Mouse (Mus musculus): ENCODE measurements around the gene Rtkn. TPM values are rescaled to one million over a fixed set of nuclear protein-coding genes. Genes with fewer than 3 reads are reported as not detected.
"Not testable (repeated sequence)": the region's sequence is repeated elsewhere in the genome, so short reads cannot be mapped to it uniquely, and the experiment has no call there.

The Rtkn gene
- polyA plus RNA-seq, 1 experiment from 2014 or later, result 39.0 TPM

GRCm38 (mm10) chr6:83153038-83153437 is 17.8 kb downstream of the Rtkn start:
- peaks cover 57% of the 10 kb centered on the region for H3K36me3 ChIP-seq (replicated peaks)
- H3K27ac ChIP-seq (replicated peaks), result no peak overlapping the region
- H3K9me3 ChIP-seq, result no peaks in the 10 kb centered on the region
- H3K4me3 ChIP-seq, result no peak overlapping the region
- H3K27me3 ChIP-seq (replicated peaks; ENCODE audit: low read depth, poor library complexity, severe bottlenecking), result 0 out of 2 replicates have a peak, but pooled peaks cover 15% of the 10 kb centered on the region
- 84% methylated on average over 12 of the region's 12 CpGs for WGBS
- DNase-seq (ENCODE audit: low spot score), result no peak
- H3K4me1 ChIP-seq, result peaks cover 41% of the 10 kb centered on the region

DNA sequence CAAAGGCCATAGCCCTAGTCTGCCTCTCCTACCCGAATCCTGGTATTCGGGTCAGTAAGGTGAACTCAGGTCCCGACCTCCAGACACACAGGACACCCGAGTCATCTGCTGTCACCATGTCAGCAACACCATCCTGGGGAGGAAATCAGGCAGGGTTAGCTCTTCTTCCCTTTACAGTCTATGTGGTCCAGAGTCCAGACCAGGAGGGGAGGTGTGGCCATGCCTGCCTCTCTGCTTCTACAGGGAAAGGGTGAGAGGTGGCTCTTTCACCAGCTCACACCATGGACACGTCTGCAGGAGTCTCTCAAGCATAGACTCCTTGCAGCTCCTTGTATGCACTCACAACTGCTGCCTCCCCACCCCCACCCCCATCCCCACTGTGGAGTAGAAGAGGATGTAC is 18.2 kb downstream of the Rtkn start:
- WGBS, result 63% methylated on average over 5 of the region's 5 CpGs
- peaks cover 52% of the 10 kb centered on the region for H3K36me3 ChIP-seq (replicated peaks)
- no peak overlapping the region for H3K4me3 ChIP-seq
- DNase-seq (ENCODE audit: low spot score), result no peak
- no peaks in the 10 kb centered on the region for H3K9me3 ChIP-seq
- H3K4me1 ChIP-seq, result peaks cover 41% of the 10 kb centered on the region
- H3K27me3 ChIP-seq (replicated peaks; ENCODE audit: low read depth, poor library complexity, severe bottlenecking), result 0 out of 2 replicates have a peak, but pooled peaks cover 15% of the 10 kb centered on the region
- H3K27ac ChIP-seq (replicated peaks), result no peak overlapping the region

GRCm38 (mm10) chr6:83155552-83156238 is 20.4 kb downstream of the Rtkn start:
- Histone ChIP-seq H3K27me3 (replicated peaks; ENCODE audit: low read depth, poor library complexity, severe bottlenecking) (peaks cover 26% of the 10 kb centered on the region), H3K4me1 (peaks cover 38% of the 10 kb centered on the region), H3K27ac (replicated peaks) (peak overlapping the region; percentile 80), H3K36me3 (replicated peaks) (peaks cover 30% of the 10 kb centered on the region), H3K4me3 (peak overlapping the region; percentile 73), H3K9me3 (no peaks in the 10 kb centered on the region)
- DNase-seq (ENCODE audit: low spot score), result peak; percentile 38
- WGBS, result 11% methylated on average over 23 of the region's 23 CpGs

DNA sequence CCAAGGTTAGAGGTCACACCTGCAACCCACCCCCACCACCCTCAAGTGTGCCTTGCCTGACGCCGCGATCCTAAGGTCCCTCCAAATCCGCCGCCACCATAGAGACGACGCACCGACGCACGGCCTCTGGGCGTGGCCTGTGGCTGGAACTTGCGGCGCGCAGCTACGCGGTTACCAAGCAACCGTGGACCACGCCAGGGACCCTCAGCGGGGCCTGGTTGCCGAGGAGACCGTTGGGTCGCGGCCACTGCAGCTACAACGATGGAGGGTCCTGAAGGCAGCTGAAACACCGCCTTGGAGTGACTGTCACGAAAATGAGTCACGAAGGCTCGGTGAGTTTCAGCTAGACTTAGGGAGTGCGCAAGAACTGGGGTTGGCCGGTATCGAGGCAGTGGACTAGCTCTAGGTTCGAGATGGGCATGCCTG is 21.0 kb downstream of the Rtkn start, which contains the start of the genes Wdr54 and 1700003E16Rik:
Gene Wdr54 (minus strand): TSS at position 139 of the 426 bp plus-strand sequence.
Gene 1700003E16Rik (plus strand): TSS at position 146 of the 426 bp plus-strand sequence.
- peak within 1 kb of the TSS; percentile 73 for H3K4me3 ChIP-seq
- peaks cover 35% of the 10 kb centered on the region for H3K4me1 ChIP-seq
- H3K27ac ChIP-seq (replicated peaks), result peak within 1 kb of the TSS; percentile 80
- 2% methylated on average over 32 of the region's 32 CpGs for WGBS
- no peaks in the 10 kb centered on the region for H3K9me3 ChIP-seq
- peak; percentile 92 for DNase-seq (ENCODE audit: low spot score)
- peaks cover 24% of the 10 kb centered on the region for H3K36me3 ChIP-seq (replicated peaks)
- peaks cover 32% of the 10 kb centered on the region for H3K27me3 ChIP-seq (replicated peaks; ENCODE audit: low read depth, poor library complexity, severe bottlenecking)

- peak; percentile 52 for DNase-seq (ENCODE audit: low spot score)
- H3K27ac ChIP-seq (replicated peaks); H3K4me3 ChIP-seq; H3K36me3 ChIP-seq (replicated peaks); H3K9me3 ChIP-seq: not testable (repeated sequence)
- H3K27me3 ChIP-seq (replicated peaks; ENCODE audit: low read depth, poor library complexity, severe bottlenecking), result peaks cover 46% of the 10 kb centered on the region
- 33% methylated on average over 3 of the region's 3 CpGs for WGBS
- peaks cover 41% of the 10 kb centered on the region for H3K4me1 ChIP-seq
Observed at GRCm38 (mm10) chr6:83159456-83159855, 24.2 kb downstream of the Rtkn start.

GRCm38 (mm10) chr6:83161442-83161841 is 26.2 kb downstream of the Rtkn start:
- Histone ChIP-seq H3K9me3 (no peaks in the 10 kb centered on the region), H3K4me1 (peaks cover 32% of the 10 kb centered on the region), H3K27me3 (replicated peaks; ENCODE audit: low read depth, poor library complexity, severe bottlenecking) (peaks cover 34% of the 10 kb centered on the region), H3K27ac (replicated peaks) (no peak overlapping the region), H3K4me3 (peak overlapping the region; percentile 54), H3K36me3 (replicated peaks) (no peaks in the 10 kb centered on the region)
- 6% methylated on average over 19 of the region's 19 CpGs for WGBS
- DNase-seq (ENCODE audit: low spot score), result no peak

- peak; percentile 65 for DNase-seq (ENCODE audit: low spot score)
- Histone ChIP-seq H3K27ac (replicated peaks) (peak overlapping the region; percentile 12; the same call in 1 of the 2 replicates), H3K27me3 (replicated peaks; ENCODE audit: low read depth, poor library complexity, severe bottlenecking) (peaks cover 34% of the 10 kb centered on the region), H3K9me3 (no peaks in the 10 kb centered on the region), H3K4me1 (peaks cover 36% of the 10 kb centered on the region), H3K36me3 (replicated peaks) (no peaks in the 10 kb centered on the region), H3K4me3 (peak overlapping the region; percentile 54)
- WGBS, result under 1% methylated on average over 49 of the region's 49 CpGs
Observed at GRCm38 (mm10) chr6:83161921-83162641, 26.8 kb downstream of the Rtkn start.

DNA sequence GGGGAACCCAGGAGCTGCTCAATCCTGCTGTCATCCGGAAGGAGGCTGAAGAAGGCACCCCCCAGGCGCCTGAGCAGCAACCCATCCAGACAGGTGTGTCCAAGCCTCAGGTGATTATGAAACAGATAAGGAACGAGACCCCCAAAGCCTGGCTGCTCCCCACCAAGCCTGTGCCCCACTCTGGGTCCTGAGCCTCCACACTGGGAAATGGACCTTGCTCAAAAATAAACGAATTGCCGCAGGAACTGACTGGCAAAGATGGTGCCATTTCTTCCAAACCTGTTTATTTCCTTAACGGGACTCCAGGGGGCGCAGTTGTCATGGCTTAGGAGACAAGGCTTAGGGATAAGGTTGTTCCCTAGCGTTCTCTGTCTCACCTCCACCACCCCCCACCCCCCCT is 27.4 kb downstream of the Rtkn start:
- no peaks in the 10 kb centered on the region for H3K9me3 ChIP-seq
- peak overlapping the region; percentile 54 for H3K4me3 ChIP-seq
- under 1% methylated on average over 8 of the region's 8 CpGs for WGBS
- DNase-seq (ENCODE audit: low spot score), result peak; percentile 77
- H3K36me3 ChIP-seq (replicated peaks), result no peaks in the 10 kb centered on the region
- peaks cover 40% of the 10 kb centered on the region for H3K4me1 ChIP-seq
- H3K27me3 ChIP-seq (replicated peaks; ENCODE audit: low read depth, poor library complexity, severe bottlenecking), result peaks cover 34% of the 10 kb centered on the region
- no peak overlapping the region for H3K27ac ChIP-seq (replicated peaks)

GRCm38 (mm10) chr6:83165026-83165606 is 29.9 kb downstream of the Rtkn start:
- H3K36me3 ChIP-seq (replicated peaks), result no peaks in the 10 kb centered on the region
- H3K4me1 ChIP-seq, result peaks cover 40% of the 10 kb centered on the region
- WGBS, result 8% methylated on average over 6 of the region's 6 CpGs
- no peak for DNase-seq (ENCODE audit: low spot score)
- peak overlapping the region; percentile 99 for H3K27ac ChIP-seq (replicated peaks)
- no peaks in the 10 kb centered on the region for H3K9me3 ChIP-seq
- peak overlapping the region; percentile 88 for H3K4me3 ChIP-seq
- peaks cover 28% of the 10 kb centered on the region for H3K27me3 ChIP-seq (replicated peaks; ENCODE audit: low read depth, poor library complexity, severe bottlenecking)

- H3K27ac ChIP-seq (replicated peaks), result peak within 1 kb of the TSS; percentile 99
- peaks cover 22% of the 10 kb centered on the region for H3K27me3 ChIP-seq (replicated peaks; ENCODE audit: low read depth, poor library complexity, severe bottlenecking)
- H3K9me3 ChIP-seq, result no peaks in the 10 kb centered on the region
- H3K4me1 ChIP-seq, result peaks cover 41% of the 10 kb centered on the region
- peak; percentile 95 for DNase-seq (ENCODE audit: low spot score)
- peak within 1 kb of the TSS; percentile 88 for H3K4me3 ChIP-seq
- no peaks in the 10 kb centered on the region for H3K36me3 ChIP-seq (replicated peaks)
- under 1% methylated on average over 58 of the region's 58 CpGs for WGBS
Observed at GRCm38 (mm10) chr6:83165607-83166242, 30.5 kb downstream of the Rtkn start, which contains the start of gene Dctn1. Gene Dctn1 (plus strand): TSS chr6:83165920.

- no peak for DNase-seq (ENCODE audit: low spot score)
- WGBS, result 1% methylated on average over 12 of the region's 12 CpGs
- H3K27ac ChIP-seq (replicated peaks), result peak overlapping the region; percentile 99
Observed at GRCm38 (mm10) chr6:83166243-83166630, 31.0 kb downstream of the Rtkn start.

DNA sequence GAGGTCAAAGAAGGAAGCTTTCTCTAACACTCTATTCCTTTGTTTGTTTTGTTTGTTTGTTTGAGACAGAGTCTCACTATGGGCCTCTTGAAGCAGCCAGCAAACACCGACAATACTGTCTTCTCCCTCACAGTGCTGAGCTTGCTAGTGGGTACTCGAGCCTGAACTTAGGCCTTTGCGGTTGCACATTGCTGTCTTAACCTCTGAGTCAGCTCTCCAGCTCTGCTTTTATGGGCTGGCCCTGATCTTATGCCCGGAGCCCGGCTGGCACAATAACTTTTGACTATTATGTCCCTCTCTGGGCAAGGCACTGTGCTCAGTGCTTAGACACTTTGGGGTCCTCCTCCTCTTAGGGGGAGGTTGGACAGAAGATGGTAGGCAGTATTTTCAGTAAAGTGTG is 34.6 kb downstream of the Rtkn start:
- H3K4me1 ChIP-seq, result peaks cover 23% of the 10 kb centered on the region
- H3K36me3 ChIP-seq (replicated peaks), result no peaks in the 10 kb centered on the region
- H3K9me3 ChIP-seq, result no peaks in the 10 kb centered on the region
- 85% methylated on average over 5 of the region's 5 CpGs for WGBS
- H3K27ac ChIP-seq (replicated peaks), result no peak overlapping the region
- no peaks in the 10 kb centered on the region for H3K27me3 ChIP-seq (replicated peaks; ENCODE audit: low read depth, poor library complexity, severe bottlenecking)
- H3K4me3 ChIP-seq, result no peak overlapping the region
- no peak for DNase-seq (ENCODE audit: low spot score)

More at GRCm38 (mm10) chr6:83166243-83166630, 31.0 kb downstream of the Rtkn start:
- Histone ChIP-seq H3K36me3 (replicated peaks) (no peaks in the 10 kb centered on the region), H3K27me3 (replicated peaks; ENCODE audit: low read depth, poor library complexity, severe bottlenecking) (peaks cover 17% of the 10 kb centered on the region), H3K9me3 (no peaks in the 10 kb centered on the region), H3K4me3 (peak overlapping the region; percentile 88), H3K4me1 (peaks cover 42% of the 10 kb centered on the region)
